Mouse (Mus musculus): ENCODE results near the gene Fads3.
A peak's percentile ranks its signal among the peaks of the same experiment; 100 is the strongest.

Fads3 gene

DNA sequence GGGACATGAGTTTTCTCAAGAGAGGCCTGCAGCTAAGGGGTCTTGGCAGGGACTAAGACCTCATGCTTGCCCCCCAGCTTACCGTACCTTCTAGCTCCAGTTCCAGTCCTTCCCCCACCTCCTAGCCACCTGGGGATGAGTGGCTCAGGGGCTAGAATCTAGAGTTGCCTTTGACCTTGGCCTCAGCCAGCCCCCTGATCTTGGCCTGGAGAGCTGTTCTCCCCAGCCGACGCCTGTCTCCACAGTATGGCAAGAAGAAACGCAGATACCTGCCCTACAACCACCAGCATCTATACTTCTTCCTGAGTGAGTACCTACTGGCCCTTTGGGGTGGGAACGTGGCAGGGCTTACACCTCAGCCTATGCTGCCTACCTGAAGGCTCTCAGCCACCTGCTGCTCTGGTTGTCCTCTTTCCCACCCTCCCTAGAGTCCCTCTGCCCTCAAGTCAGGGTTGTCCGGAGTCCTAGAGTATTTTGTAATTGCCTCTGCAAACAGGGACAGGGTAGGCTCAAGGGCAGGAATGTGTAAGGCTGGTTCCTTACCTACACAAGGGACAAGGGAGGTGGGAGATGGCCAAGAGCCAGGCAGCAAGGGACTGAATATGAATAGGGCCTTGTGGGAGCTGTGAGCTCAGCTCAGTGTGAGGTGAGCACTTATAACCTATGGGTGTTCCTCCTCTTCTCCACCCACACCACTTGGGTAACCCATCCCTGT is 13.1 kb downstream of the Fads3 start:
- DNase-seq, result peak; percentile 10

GRCm38 (mm10) chr19:10055261-10055660 is 13.9 kb downstream of the Fads3 start:
- peak; percentile 7 for DNase-seq

- peak; percentile 68 for DNase-seq
Observed at GRCm38 (mm10) chr19:10055783-10056660, 14.7 kb downstream of the Fads3 start.

GRCm38 (mm10) chr19:10056686-10057085 is 15.3 kb downstream of the Fads3 start:
- peak; percentile 6 for DNase-seq

DNA sequence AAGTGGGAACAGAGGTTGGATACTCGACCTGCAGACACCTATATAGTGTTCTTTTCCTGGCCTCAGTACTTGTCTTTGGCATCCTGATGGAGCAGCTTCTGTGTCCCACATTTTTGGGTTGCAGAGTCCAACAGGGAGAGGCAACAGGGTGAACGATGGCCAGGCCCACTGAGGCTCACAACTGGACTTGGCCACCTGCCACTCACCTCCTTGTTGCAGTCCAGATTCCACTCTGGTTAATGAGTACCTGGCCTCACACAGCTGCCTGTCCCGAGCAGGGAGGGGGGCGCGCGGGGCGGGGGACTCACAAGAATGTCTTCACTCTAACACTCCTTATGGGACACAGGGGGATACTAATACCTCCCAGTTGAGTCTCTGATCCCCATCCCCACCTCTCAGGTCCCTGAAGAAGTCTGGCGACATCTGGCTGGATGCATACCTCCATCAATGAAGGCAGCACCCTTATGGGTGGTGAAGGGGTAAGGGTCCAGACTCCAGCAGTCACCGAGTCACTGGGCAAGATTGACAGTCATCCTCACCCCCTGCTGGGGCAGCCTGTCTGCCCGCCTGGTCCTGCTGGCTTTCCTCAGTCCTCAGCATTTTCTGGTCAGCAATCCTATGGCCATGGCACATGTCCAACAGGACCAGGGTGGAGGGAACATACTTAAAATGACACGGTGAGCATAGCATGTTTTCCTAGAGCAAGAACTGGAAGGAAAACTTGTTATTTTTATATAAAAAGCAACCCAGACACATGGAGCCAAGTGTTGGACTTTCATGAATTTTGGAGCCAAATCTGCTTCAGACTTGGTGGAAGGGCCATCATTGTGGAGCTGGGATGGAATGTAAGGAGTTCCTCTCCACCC is 16.4 kb downstream of the Fads3 start:
- peak; percentile 90 for DNase-seq

DNA sequence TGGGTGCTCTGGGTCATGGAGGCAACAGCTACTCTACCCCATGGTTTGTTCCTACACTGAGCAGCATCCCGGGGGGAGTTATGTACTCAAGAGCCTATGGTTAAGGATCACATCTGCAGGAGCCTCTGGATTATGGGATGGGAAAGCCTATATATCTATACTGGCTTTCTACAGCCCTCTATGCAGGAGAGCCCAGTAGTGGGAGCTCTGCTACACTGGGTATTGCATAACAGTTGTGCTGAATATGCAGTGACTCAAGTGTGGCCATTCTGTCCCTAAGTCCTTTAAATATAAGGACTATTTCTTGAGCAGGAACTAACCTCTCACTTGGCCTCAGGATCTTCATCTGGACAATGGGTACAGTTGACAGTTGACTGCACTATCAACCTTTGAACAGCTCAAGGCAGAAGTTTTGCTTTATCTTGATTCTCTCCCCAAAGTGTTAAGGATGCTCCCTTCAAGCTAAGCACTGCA is 17.0 kb downstream of the Fads3 start:
- no peak for DNase-seq

- DNase-seq, result no peak
Observed at GRCm38 (mm10) chr19:10058876-10059427, 17.6 kb downstream of the Fads3 start.

DNA sequence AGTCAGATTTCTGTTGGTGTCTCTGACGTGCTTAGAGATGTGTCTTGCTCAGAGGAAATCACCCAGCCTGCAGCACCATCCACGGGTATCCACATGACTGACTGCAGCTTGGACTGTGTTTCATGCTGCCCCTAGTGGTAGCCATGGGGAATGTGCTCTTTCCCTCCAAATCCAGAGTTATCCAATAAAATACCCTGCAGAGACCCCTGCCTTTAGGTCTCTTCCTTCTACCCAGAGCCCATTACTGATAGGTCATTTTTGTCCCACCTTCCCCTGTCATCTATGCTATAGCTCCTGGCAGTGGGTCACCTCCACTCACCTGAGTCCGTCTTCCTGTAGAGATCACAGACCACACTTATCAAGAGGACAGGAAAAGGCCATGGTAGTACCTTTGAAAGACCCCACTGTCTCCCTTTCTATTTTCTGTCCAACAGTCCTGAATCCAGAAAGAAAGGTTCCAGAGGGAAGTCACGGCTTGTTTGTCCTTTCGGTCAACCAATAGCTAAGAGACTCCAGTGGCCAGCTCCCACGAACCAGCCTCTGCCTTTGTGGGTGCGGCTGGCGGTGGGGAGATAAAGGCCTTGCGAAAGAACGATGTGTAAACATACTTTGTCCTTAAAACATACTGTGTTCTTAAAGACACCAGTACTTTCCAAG is 18.7 kb downstream of the Fads3 start:
- peak; percentile 62 for DNase-seq

GRCm38 (mm10) chr19:10060783-10061590 is 19.6 kb downstream of the Fads3 start:
- DNase-seq, result no peak

GRCm38 (mm10) chr19:10061624-10062023 is 20.3 kb downstream of the Fads3 start:
- DNase-seq, result no peak

- DNase-seq, result no peak
Observed at GRCm38 (mm10) chr19:10062292-10062691, 20.9 kb downstream of the Fads3 start.

DNA sequence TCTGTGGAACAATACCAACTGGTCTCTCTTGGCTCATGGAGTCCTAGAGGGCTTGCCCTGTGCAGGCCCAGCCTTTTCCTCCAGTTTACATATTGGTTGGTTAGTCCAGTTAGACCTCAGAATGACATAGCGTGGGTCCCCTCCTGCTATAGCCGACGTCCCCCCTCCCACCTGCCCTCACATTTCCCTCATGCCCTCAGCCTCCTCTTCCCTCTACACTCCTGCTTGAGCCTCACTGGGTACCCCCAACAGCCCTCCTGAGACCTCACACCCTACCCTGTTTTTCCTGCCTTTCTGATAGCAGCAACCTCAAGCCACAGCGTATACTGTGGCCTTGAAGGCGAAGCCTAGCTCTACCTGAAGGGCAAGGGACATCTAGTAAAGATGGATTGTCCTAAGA is 21.5 kb downstream of the Fads3 start:
- no peak for DNase-seq

GRCm38 (mm10) chr19:10064173-10065012 is 23.0 kb downstream of the Fads3 start:
- no peak for DNase-seq

DNA sequence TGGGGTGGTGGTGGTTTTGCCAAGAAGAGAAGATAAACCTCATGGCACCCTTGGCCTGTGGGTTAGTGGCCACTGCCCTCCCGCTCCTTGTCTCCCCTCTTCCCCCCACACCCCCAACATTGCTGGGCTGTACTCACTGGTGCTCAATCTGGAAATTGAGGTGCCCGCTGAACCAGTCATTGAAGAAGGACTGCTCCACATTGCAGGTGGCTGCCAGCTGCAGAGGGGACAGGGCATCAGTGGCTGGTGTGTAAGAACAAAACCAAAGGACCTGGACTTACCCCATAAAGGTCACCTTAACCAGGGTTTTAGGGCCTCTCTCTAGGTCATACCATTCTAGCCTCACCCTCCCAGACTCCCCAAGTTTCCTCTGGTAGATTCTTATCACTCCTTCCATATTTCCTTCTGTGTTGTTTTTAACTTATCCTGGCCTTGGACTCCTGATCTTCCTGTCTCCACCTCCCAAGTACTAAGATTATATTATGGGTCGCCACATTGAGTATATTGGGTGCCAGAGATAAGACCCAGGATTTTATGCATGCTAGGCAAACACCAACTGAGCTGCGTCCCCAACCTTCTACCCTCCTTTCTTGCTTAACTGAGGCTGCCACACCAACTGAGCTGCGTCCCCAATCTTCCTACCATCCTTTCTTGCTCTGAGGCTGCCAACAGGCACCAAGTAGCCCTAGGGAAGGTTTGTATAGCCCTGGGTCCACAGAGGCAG is 24.3 kb downstream of the Fads3 start:
- no peak for DNase-seq

- DNase-seq, result no peak
Observed at GRCm38 (mm10) chr19:10066189-10066500, 24.8 kb downstream of the Fads3 start.

DNA sequence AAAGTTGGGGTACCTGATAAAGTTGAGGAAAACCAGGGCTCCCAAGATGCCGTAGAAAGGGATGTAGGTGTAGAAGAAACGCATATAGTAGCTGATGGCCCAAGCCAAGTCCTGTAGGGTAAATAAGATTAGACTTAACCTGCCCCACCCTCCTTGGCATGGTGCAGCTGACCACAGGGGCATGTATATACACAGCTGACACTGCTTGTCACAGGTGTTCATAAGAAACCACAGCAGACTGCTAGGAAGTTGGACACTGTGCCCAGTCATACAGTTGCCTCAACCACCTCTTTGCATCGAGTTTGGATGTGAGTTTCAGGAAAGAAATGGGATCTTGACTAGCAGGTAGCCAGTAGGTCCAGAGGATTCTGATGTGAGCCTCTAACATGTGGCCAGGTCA is 25.1 kb downstream of the Fads3 start:
- no peak for DNase-seq

DNA sequence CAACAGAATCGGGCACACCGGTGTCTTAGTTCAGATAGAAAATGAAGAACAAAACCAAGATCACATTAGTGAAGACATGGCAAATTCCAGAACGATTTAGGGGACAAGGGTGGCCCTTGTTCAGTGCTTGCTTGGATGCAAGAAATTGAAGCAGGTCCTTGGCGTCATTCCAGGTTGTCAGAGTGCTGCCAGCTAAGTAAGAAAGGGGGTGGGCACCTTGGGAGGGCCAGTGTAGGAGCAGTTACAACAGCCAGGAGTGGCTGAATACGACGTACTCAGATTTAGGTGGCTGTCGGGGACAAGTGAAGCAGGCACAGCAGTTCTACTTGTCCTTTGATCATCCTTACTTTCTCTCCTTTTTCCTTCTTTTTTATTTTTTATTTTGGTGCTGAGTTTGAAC is 26.3 kb downstream of the Fads3 start:
- DNase-seq, result no peak

DNA sequence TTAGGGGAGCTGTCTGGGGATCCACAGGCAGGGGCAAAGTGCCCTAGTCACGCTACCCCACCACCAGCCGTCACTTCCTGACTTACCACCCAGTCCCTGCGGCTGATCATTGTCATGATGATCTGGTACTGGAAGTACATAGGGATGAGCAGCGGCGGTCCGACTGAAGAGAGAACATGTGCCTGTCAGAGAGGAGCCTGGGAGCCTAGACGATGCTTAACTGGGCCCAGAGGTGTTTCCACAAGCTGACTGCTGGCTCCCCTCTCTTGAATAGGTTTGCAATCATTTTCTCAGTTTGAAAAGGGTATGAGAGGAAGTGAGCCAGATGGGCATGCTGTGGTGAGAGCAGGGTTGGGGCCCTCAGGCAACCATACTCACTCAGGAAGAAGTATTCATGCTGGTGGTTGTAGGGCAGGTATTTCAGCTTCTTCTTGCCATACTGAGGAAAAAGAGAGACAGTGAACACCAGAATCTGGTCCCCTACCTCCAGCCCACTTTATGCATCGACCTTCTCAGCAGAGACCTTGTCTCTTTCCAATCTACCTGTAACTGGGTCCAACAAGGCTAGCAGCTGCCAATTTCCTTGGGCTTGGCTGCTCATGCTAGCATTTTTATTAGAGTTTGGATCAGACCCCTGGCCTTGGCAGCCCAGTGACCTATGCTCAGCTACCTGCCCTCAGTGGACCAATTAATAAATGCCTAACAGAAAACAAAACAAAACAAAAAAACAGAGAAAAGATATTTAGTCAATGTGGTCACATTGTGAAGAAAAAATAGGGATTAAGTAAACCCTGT is 29.0 kb downstream of the Fads3 start:
- DNase-seq, result peak; percentile 58

DNA sequence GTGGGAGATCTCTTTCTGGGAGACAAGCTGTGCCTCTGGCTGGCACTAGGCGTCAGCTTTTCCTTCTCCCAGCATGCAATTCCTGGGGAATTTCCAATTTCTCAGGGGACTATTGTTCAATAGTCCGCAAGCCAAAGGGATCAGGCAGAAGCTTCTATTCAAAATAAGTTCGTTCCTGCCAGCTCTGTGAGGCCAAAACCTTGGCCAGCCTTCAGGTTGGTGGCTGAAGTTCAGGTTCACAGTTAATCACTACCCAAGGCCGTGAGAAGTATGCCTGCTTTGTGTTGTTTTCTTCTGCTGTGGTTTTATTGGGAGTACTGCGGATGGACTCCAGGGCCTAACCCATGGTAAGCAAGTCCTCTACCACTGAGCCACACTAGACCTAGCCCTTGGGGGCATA is 29.8 kb downstream of the Fads3 start:
- DNase-seq, result peak; percentile 72
